Mouse (Mus musculus): ENCODE results near the gene Epor.

GRCm38 (mm10) chr9:21976626-21977175 is 13.4 kb upstream of the Epor start:
- TF ChIP-seq CTCF (IDR thresholded peaks at IDR 0.05; ENCODE audit: control insufficient read depth, insufficient read depth, insufficient read length) (no peak), CEBPB (IDR thresholded peaks at IDR 0.05; ENCODE audit: low read depth) (no peak), MYOD1 (IDR thresholded peaks at IDR 0.05; ENCODE audit: control insufficient read depth, insufficient read length, low read depth) (no peak), MAX (IDR thresholded peaks at IDR 0.05) (no peak), USF1 (IDR thresholded peaks at IDR 0.05; ENCODE audit: low read depth) (no peak)

Data from C2C12 (cell line).